ENCODE assay signal across 8 mouse cellular contexts in genomic region chr8:92972949-92973348, GRCm38 (mm10). TPM values are rescaled to one million over a fixed set of nuclear protein-coding genes. Genes with fewer than 3 reads are reported as not detected.
DNase-seq lines count a peak whose midpoint lies in the region; ATAC-seq and TF ChIP-seq lines count a peak whose summit lies in the region.

No protein-coding gene starts in this region.

- H3K36me3 ChIP-seq in midbrain, embryonic 16.5 days (ENCODE audit: control insufficient read depth, insufficient read depth, low read length) = no peaks in the 10 kb centered on the region
- H3K36me3 ChIP-seq in midbrain, embryonic 10.5 days = no peaks in the 10 kb centered on the region
- H3K36me3 ChIP-seq in heart, embryonic 14.5 days (ENCODE audit: control insufficient read depth, insufficient read depth, low read length) = no peaks in the 10 kb centered on the region
- H3K36me3 ChIP-seq in stomach, postnatal 0 days (ENCODE audit: control insufficient read depth, insufficient read depth, low read length) = no peaks in the 10 kb centered on the region

- DNase-seq in cerebellum, adult 11 months = no peak
- DNase-seq in midbrain, embryonic 10.5 days (ENCODE audit: low spot score) = no peak
- peak; percentile 15 to 26 for DNase-seq in kidney, postnatal 4 days
- no peak for DNase-seq in stomach, postnatal 0 days (ENCODE audit: low spot score)
- DNase-seq in layer of hippocampus, postnatal 25 days (ENCODE audit: extremely low spot score in 1 of 2, low spot score in 1 of 2) = no peak

- TF ChIP-seq CTCF in stomach, postnatal 0 days (IDR thresholded peaks at IDR 0.05; ENCODE audit: low read depth) = peak; percentile 40

- peak; percentile 32; the same call in 1 of the 2 replicates for ATAC-seq in cerebellum, adult (ENCODE audit: insufficient number of reproducible peaks, low FRiP score, low TSS enrichment)
- 0 out of 2 replicates have a peak, but pooled peaks have one; percentile 25 for ATAC-seq in midbrain, embryonic 16.5 days
- ATAC-seq in heart, embryonic 14.5 days (ENCODE audit: insufficient number of reproducible peaks, insufficient read depth, low FRiP score, low read depth) = peak; percentile 88
- ATAC-seq in stomach, postnatal 0 days (ENCODE audit: low FRiP score, low TSS enrichment) = peak; percentile 47; the same call in 1 of the 2 replicates

- TF ChIP-seq EP300 in stomach, postnatal 0 days (optimal IDR thresholded peaks at IDR 0.05) = no peak

- no peaks in the 10 kb centered on the region for H3K27me3 ChIP-seq in midbrain, embryonic 16.5 days (ENCODE audit: control insufficient read depth, insufficient read depth, low read depth, low read length)
- H3K27me3 ChIP-seq in midbrain, embryonic 10.5 days (ENCODE audit: low read depth, poor library complexity, severe bottlenecking) = no peaks in the 10 kb centered on the region
- no peaks in the 10 kb centered on the region for H3K27me3 ChIP-seq in heart, embryonic 14.5 days (ENCODE audit: control insufficient read depth, insufficient read depth, low read length)
- H3K27me3 ChIP-seq in stomach, postnatal 0 days (ENCODE audit: control insufficient read depth, insufficient read depth, low read length) = no peaks in the 10 kb centered on the region

- no peaks in the 10 kb centered on the region for H3K4me1 ChIP-seq in midbrain, embryonic 16.5 days (ENCODE audit: control insufficient read depth, insufficient read depth, low read length)
- H3K4me1 ChIP-seq in midbrain, embryonic 10.5 days = peaks cover 20% of the 10 kb centered on the region; the same call in 1 of the 2 replicates
- H3K4me1 ChIP-seq in heart, embryonic 14.5 days (ENCODE audit: control insufficient read depth in 2 of 2, insufficient read depth in 2 of 2, low read length in 2 of 2) = peaks cover 9% of the 10 kb centered on the region in 2 experiments; a peak in 2 of 4 replicates
- no peaks in the 10 kb centered on the region for H3K4me1 ChIP-seq in stomach, postnatal 0 days (replicated peaks; ENCODE audit: control insufficient read depth, insufficient read depth)

- no peaks in the 10 kb centered on the region for H3K9me3 ChIP-seq in midbrain, embryonic 16.5 days (replicated peaks; ENCODE audit: control insufficient read depth, low read length, poor library complexity, severe bottlenecking)
- no peaks in the 10 kb centered on the region for H3K9me3 ChIP-seq in midbrain, embryonic 10.5 days (replicated peaks)
- no peaks in the 10 kb centered on the region for H3K9me3 ChIP-seq in heart, embryonic 14.5 days (ENCODE audit: control insufficient read depth, low read length)
- H3K9me3 ChIP-seq in stomach, postnatal 0 days (ENCODE audit: control insufficient read depth, low read length) = no peaks in the 10 kb centered on the region

- 71% methylated on average over 5 of the region's 5 CpGs for WGBS in midbrain, embryonic 16.5 days
- WGBS in midbrain, embryonic 10.5 days = 92% methylated on average over 5 of the region's 5 CpGs
- 32% methylated on average over 5 of the region's 5 CpGs for WGBS in heart, embryonic 14.5 days
- whole genome bisulfite sequencing in stomach, postnatal 0 days = 39% methylated on average over 5 of the region's 5 CpGs

- H3K27ac ChIP-seq in midbrain, embryonic 16.5 days (ENCODE audit: low read length) = no peak overlapping the region
- no peak overlapping the region for H3K27ac ChIP-seq in midbrain, embryonic 10.5 days (replicated peaks)
- no peak overlapping the region for H3K27ac ChIP-seq in heart, embryonic 14.5 days (replicated peaks in 1 of 2; ENCODE audit: control insufficient read depth in 1 of 2, insufficient read depth in 1 of 2, low read depth in 2 of 2, low read length in 2 of 2)
- no peak overlapping the region for H3K27ac ChIP-seq in stomach, postnatal 0 days (replicated peaks)

- H3K4me3 ChIP-seq in midbrain, embryonic 16.5 days (ENCODE audit: low read depth, low read length) = no peak overlapping the region
- no peak overlapping the region for H3K4me3 ChIP-seq in midbrain, embryonic 10.5 days
- no peak overlapping the region for H3K4me3 ChIP-seq in heart, embryonic 14.5 days (ENCODE audit: control insufficient read depth in 1 of 2, insufficient read depth in 1 of 2, low read depth in 1 of 2, low read length in 2 of 2)
- no peak overlapping the region for H3K4me3 ChIP-seq in stomach, postnatal 0 days (ENCODE audit: low read depth, low read length)

- no peak overlapping the region for H3K4me2 ChIP-seq in midbrain, embryonic 16.5 days (ENCODE audit: low read length)
- no peak overlapping the region for H3K4me2 ChIP-seq in heart, embryonic 14.5 days (ENCODE audit: low read length)
- no peak overlapping the region for H3K4me2 ChIP-seq in stomach, postnatal 0 days (replicated peaks; ENCODE audit: low read depth)

- H3K9ac ChIP-seq in midbrain, embryonic 16.5 days (ENCODE audit: low read depth, low read length) = no peak overlapping the region
- no peak overlapping the region for H3K9ac ChIP-seq in heart, embryonic 14.5 days (ENCODE audit: low read length)
- no peak overlapping the region for H3K9ac ChIP-seq in stomach, postnatal 0 days (ENCODE audit: low read length)

RNA-seq across cellular contexts. Expression of gene Slc6a2, which starts 13.1 kb away (rescaled TPM):
- polyA plus RNA-seq in midbrain, embryonic 16.5 days (2015; fragmentation: Nextera tagmentation; extraction: Ambion mirVana) = 0.47 and 0.90 TPM in 2 replicates
- polyA plus RNA-seq in midbrain, embryonic 10.5 days (2016; fragmentation: Nextera tagmentation; extraction: Ambion mirVana) = not detected in 2 replicates
- not detected in 2 replicates for polyA plus RNA-seq in heart, embryonic 14.5 days (2014; fragmentation: Nextera tagmentation; extraction: Ambion mirVana)
- polyA plus RNA-seq in stomach, postnatal 0 days (2015; fragmentation: Nextera tagmentation; extraction: Ambion mirVana) = 0.07 and 0.13 TPM in 2 replicates
- total RNA-seq in layer of hippocampus, postnatal 25 days (2021) = under 1 TPM; 0.07 to 0.16 TPM

Comparison
In these comparisons a context has a peak if more than half of its experiments do, and no peak if none do; other contexts are left out.
1. ATAC-seq: peak in every context shown above with its lines; median percentile 88 in heart, embryonic 14.5 days; 47 in stomach, postnatal 0 days; 32 in cerebellum, adult; 25 in midbrain, embryonic 16.5 days.
2. DNase-seq: peak in kidney, postnatal 4 days (2 of 2); none in cerebellum, adult 11 months (single experiment), midbrain, embryonic 10.5 days (single experiment), stomach, postnatal 0 days (single experiment) and layer of hippocampus, postnatal 25 days (0 of 2).